Mouse (Mus musculus) embryonic facial prominence, embryonic 14.5 days (tissue): ENCODE measurements around the gene Nhs. TPM values are rescaled to one million over a fixed set of nuclear protein-coding genes. Genes with fewer than 3 reads are reported as not detected.

Experiments
- ATAC-seq: fragments of 200-750 bp; cut with Nextera tagmentation; 2 replicates; pipeline ENCODE4 v1.8.0; 2017; ENCODE audit warnings: low read depth, moderate number of reproducible peaks, moderate TSS enrichment
- DNase-seq: peaks from one replicate; pipeline ENCODE4 v3.0.0-alpha.2; 2015; ENCODE audit warnings: low spot score
- H3K27ac ChIP-seq: fragments of 300-500 bp; sonication (generic); replicated peaks from 2 replicates; pipeline ENCODE4 v1.5.1; 2014; ENCODE audit warnings: low read depth, mild to moderate bottlenecking, low read length, moderate library complexity
- H3K27me3 ChIP-seq: fragments of 300-500 bp; sonication (generic); replicated peaks from 2 replicates; pipeline ENCODE4 v1.6.1; 2014; ENCODE audit warnings: low read length; ENCODE audit not compliant: control insufficient read depth, insufficient read depth
- H3K36me3 ChIP-seq: fragments of 300-500 bp; sonication (generic); 2 replicates; pipeline ENCODE4 v1.6.1; 2014; ENCODE audit warnings: low read length, mixed read lengths; ENCODE audit not compliant: control insufficient read depth, insufficient read depth
- H3K4me1 ChIP-seq: fragments of 300-500 bp; sonication (generic); 2 replicates; pipeline ENCODE4 v1.6.1; 2014; ENCODE audit warnings: antibody characterized with exemption, low read length; ENCODE audit not compliant: control insufficient read depth, insufficient read depth
- H3K4me2 ChIP-seq: fragments of 300-500 bp; sonication (generic); 2 replicates; pipeline ENCODE4 v1.6.1; 2014; ENCODE audit warnings: low read depth, mild to moderate bottlenecking, low read length, moderate library complexity, mixed read lengths
- H3K4me3 ChIP-seq: fragments of 300-500 bp; sonication (generic); 2 replicates; pipeline ENCODE4 v1.5.1; 2014; ENCODE audit warnings: low read depth, mild to moderate bottlenecking, low read length
- H3K9ac ChIP-seq: fragments of 300-500 bp; sonication (generic); 2 replicates; pipeline ENCODE4 v1.6.1; 2014; ENCODE audit warnings: low read depth, mild to moderate bottlenecking, low read length, moderate library complexity, mixed read lengths
- H3K9me3 ChIP-seq: fragments of 300-500 bp; sonication (generic); 2 replicates; pipeline ENCODE4 v1.6.1; 2016; ENCODE audit warnings: low read length; ENCODE audit not compliant: control insufficient read depth
- WGBS: fragments of 180-500 bp; shearing (Covaris S2); extraction: QIAGEN DNeasy Blood & Tissue Kit; methylation state at CpG from one replicate; pipeline ENCODE4 v1.1.7; 2014; 5-methylcytosine and 5-hydroxymethylcytosine counted together
- polyA plus RNA-seq: library from polyadenylated mRNA; unstranded; fragments of >200 nt; fragmentation: Nextera tagmentation; extraction: Ambion mirVana; gene quantifications from 2 replicates; pipeline ENCODE4 v1.2.1, GENCODE M21; 2014

Nhs gene
- polyA plus RNA-seq, 1 experiment from 2014 or later = 2.7 TPM

GRCm38 (mm10) chrX:161940696-161941095 lies 218.8 kb downstream of the Nhs start:
- DNase-seq = peak; percentile 81
- peaks cover 26% of the 10 kb centered on the region for H3K27me3 ChIP-seq
- no peaks in the 10 kb centered on the region for H3K4me1 ChIP-seq
- peak; percentile 60; the same call in 1 of the 2 replicates for ATAC-seq
- H3K27ac ChIP-seq = no peak overlapping the region
- H3K36me3 ChIP-seq = no peaks in the 10 kb centered on the region
- H3K4me2 ChIP-seq = no peak overlapping the region
- no peak overlapping the region for H3K9ac ChIP-seq
- no peaks in the 10 kb centered on the region for H3K9me3 ChIP-seq
- H3K4me3 ChIP-seq = no peak overlapping the region
- WGBS = 42% methylated on average over 2 of the region's 2 CpGs

DNA sequence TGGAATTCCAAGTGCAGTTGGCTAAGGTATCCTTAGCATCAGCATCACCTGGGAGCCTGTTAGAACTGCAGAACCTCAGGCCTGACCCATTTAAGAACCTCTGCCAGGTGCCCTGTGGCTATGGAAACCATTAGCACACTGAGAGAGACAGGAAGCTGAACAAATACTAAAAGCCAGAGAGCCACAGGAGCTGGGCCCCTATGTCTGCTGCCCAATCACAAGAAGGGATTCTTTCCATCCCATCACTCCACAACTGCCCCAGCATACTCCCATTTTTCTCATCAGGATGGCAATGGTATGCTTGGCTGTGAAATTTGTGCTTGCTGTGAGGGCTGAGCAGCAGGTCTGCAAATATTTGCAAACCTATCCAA lies 232.9 kb downstream of the Nhs start:
- H3K9me3 ChIP-seq = no peaks in the 10 kb centered on the region
- peaks cover 7% of the 10 kb centered on the region for H3K4me1 ChIP-seq
- H3K36me3 ChIP-seq = no peaks in the 10 kb centered on the region
- H3K4me2 ChIP-seq = no peak overlapping the region
- peak overlapping the region; percentile 75 for H3K27ac ChIP-seq
- no peak overlapping the region for H3K9ac ChIP-seq
- peaks cover 20% of the 10 kb centered on the region for H3K27me3 ChIP-seq
- ATAC-seq = no peak
- no peak overlapping the region for H3K4me3 ChIP-seq
- no peak for DNase-seq

- WGBS = 29% methylated on average over 5 of the region's 6 CpGs
- Histone ChIP-seq H3K27me3 (peaks cover 22% of the 10 kb centered on the region), H3K9me3 (no peaks in the 10 kb centered on the region), H3K4me2 (peak overlapping the region; percentile 40), H3K4me3 (peak overlapping the region; percentile 8), H3K9ac (peak overlapping the region; percentile 34; the same call in 1 of the 2 replicates), H3K27ac (peak overlapping the region; percentile 75), H3K4me1 (peaks cover 7% of the 10 kb centered on the region), H3K36me3 (no peaks in the 10 kb centered on the region)
- DNase-seq (peak; percentile 79), ATAC-seq (peak; percentile 96)
Measured at GRCm38 (mm10) chrX:161925973-161926682, 233.4 kb downstream of the Nhs start.

DNA sequence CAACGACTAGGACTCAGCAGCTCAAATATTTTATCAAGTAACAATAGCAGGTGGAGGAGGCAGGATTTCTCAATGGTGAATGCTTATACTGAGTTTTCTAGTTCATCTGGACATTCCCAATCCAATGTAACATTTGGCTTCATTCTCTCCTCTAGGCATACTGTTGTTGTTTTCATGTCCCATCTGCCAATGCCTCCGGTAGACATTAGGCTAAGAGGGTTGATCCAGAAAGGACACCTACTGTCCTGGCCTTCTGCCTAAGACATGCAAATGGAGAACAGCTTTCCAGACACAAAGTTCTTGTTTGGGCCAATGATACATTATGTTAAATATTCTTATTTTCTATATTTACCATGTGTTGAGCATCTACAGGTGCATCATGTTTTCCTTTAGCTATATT lies 236.9 kb downstream of the Nhs start:
- Histone ChIP-seq H3K36me3 (no peaks in the 10 kb centered on the region), H3K27me3 (peaks cover 25% of the 10 kb centered on the region), H3K4me1 (peaks cover 7% of the 10 kb centered on the region), H3K27ac (no peak overlapping the region), H3K4me3 (no peak overlapping the region), H3K4me2 (no peak overlapping the region), H3K9ac (no peak overlapping the region), H3K9me3 (no peaks in the 10 kb centered on the region)
- no peak for ATAC-seq
- DNase-seq = no peak
- WGBS = 90% methylated on average over 2 of the region's 2 CpGs

DNA sequence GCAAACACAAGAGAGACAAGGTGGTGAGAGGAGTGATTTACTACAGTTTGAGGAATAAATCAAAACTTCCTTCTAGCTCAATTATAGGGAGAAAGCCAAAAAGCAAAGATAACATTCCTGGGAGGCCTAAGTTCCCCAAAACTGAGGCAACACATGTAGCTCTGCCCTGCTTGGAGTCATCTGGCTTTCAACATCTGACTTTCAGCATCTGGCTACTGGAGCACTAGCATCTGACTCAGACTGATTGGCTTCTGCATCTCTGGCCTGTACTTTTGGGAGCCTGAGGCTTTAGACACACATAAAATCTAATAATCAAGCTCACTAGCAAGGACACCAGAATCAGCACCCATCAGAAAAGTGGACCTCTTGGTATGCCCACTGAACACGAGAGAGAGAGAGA lies 237.9 kb downstream of the Nhs start:
- no peak overlapping the region for H3K4me3 ChIP-seq
- H3K4me2 ChIP-seq = no peak overlapping the region
- no peak overlapping the region for H3K27ac ChIP-seq
- ATAC-seq = no peak
- H3K4me1 ChIP-seq = peaks cover 5% of the 10 kb centered on the region
- no peaks in the 10 kb centered on the region for H3K9me3 ChIP-seq
- no peak for DNase-seq
- H3K27me3 ChIP-seq = peaks cover 23% of the 10 kb centered on the region
- WGBS = 69% methylated on average over 1 of the region's 1 CpGs
- no peaks in the 10 kb centered on the region for H3K36me3 ChIP-seq
- no peak overlapping the region for H3K9ac ChIP-seq

- 55% methylated on average over 4 of the region's 4 CpGs for WGBS
- Histone ChIP-seq H3K27me3 (peaks cover 56% of the 10 kb centered on the region), H3K36me3 (no peaks in the 10 kb centered on the region), H3K9ac (no peak overlapping the region), H3K9me3 (no peaks in the 10 kb centered on the region), H3K4me2 (no peak overlapping the region), H3K4me3 (no peak overlapping the region), H3K27ac (no peak overlapping the region), H3K4me1 (no peaks in the 10 kb centered on the region)
- ATAC-seq (no peak), DNase-seq (no peak)
Measured at GRCm38 (mm10) chrX:161909963-161910362, 249.6 kb downstream of the Nhs start.

DNA sequence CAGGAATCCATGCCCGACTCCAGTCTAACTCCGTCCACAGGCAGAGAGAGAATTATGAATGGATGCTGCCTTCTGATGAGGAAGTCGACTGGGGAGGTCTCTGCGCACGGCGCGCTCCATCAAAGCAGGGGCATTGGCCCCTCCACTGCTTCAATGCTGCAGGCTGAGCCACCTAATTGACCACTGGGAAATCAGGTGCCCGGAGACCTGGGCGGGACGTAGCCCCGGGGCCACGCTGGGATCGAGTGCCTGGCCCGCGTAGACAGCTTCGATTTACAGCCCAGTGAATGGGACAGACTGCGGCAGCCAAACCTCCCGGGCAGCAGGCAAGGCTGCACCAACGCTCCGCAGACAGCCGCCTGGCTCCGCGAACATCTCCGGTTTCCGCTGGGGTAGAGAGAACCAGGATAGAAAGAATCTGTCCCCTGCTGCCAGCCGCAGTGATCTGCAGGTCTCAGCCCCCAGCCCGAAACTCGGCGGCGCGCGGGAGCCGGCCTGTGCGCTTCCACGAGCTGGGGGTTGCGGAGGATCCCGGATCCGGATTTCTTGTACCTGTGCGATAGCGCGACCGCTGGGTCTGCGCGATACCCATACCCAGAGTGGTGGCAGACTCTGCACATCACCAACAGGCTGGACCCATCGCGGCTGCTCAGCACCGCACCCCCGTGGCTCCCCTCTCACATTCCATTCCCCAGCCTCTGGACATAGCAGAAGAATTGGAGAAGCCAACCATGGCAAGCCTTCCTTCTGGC lies 250.7 kb downstream of the Nhs start:
- Histone ChIP-seq H3K9me3 (no peaks in the 10 kb centered on the region), H3K27ac (no peak overlapping the region), H3K4me3 (peak overlapping the region; percentile 44), H3K27me3 (peaks cover 50% of the 10 kb centered on the region), H3K36me3 (no peaks in the 10 kb centered on the region), H3K4me2 (peak overlapping the region; percentile 84), H3K9ac (peak overlapping the region; percentile 40), H3K4me1 (no peaks in the 10 kb centered on the region)
- WGBS = 31% methylated on average over 30 of the region's 48 CpGs
- DNase-seq = peak; percentile 30
- peak; percentile 74 for ATAC-seq

DNA sequence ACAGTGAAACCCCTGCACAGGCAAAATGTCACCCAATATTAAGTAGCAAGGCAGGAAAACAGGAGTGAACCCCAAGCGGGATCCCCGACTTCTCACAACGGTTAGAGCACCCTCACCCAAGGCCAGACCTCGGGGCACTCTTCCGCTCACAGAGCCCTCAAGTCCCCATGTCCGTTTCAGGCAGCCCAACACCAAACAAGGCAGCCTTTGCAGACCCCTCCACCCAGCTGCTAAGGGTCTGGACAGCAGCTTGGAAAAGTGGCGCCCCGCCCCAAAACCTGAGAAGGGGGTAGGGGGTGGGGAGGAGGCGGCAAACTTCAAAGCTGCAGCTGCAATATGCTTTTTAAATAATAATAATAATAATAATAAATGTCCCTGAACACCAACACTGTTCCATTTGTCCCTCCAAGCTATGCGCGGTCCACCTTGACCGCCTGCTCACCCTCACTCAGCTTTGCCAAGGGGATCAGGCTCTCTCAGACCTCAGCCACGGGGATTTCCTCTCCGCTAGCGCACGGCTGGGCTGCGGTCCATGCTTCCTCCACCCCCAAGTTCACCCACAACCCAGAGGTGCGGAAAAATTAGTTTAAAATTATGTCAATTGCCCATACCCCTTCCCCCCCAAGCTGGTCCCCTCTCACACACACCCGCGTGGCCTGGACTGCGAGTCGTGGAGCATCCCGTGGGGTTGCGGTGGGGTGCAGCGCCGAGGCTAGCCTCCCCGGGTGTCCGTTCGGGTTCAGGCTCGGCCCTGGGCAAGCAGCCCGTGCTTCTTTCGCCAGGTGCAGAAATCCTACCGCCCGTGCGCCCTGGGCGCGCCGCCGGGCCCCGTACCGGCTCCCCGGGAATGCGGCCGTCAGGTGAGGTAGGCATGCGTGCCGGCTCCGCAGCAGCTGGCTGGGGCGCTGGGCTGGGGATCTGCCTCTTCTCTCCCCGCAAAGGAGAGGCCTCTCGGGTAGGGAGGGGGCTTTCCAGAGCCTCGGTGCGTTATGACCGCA lies 251.6 kb downstream of the Nhs start:
- H3K4me3 ChIP-seq = peak overlapping the region; percentile 44
- DNase-seq (peak; percentile 5), ATAC-seq (peak; percentile 67)
- no peaks in the 10 kb centered on the region for H3K9me3 ChIP-seq
- H3K4me1 ChIP-seq = no peaks in the 10 kb centered on the region
- no peak overlapping the region for H3K27ac ChIP-seq
- no peaks in the 10 kb centered on the region for H3K36me3 ChIP-seq
- WGBS = 26% methylated on average over 47 of the region's 53 CpGs
- H3K4me2 ChIP-seq = peak overlapping the region; percentile 84
- peak overlapping the region; percentile 40 for H3K9ac ChIP-seq
- H3K27me3 ChIP-seq = peaks cover 50% of the 10 kb centered on the region
